Mouse (Mus musculus) MEL (cell line): ENCODE measurements around the gene Prdm16. TPM values are rescaled to one million over a fixed set of nuclear protein-coding genes. Genes with fewer than 3 reads are reported as not detected.

Source experiments
- DNase-seq: peaks from one replicate; pipeline ENCODE4 v3.0.0; 2011; ENCODE audit warnings: low read depth, low spot score
- H3K27ac ChIP-seq: 2 replicates; pipeline ENCODE4 v1.5.1; 2012; ENCODE audit warnings: low read depth, mild to moderate bottlenecking, control low read depth, low read length, moderate library complexity; ENCODE audit not compliant: control insufficient read depth
- H3K27me3 ChIP-seq, 2 experiments: fragments of 150-350 bp in 1 of 2; sonication (generic) in 1 of 2; 2 replicates each; pipeline ENCODE4 v1.6.1; 2012; ENCODE audit warnings: low read length in 2 of 2, mild to moderate bottlenecking in 2 of 2, improper control_type of control experiment in 1 of 2, moderate library complexity in 1 of 2; ENCODE audit not compliant: insufficient read depth in 2 of 2, control insufficient read depth in 1 of 2
- H3K36me3 ChIP-seq, 2 experiments: 2 replicates each; pipeline ENCODE4 v1.6.1; 2012 to 2014; ENCODE audit warnings: low read length in 2 of 2, improper control_type of control experiment in 1 of 2, inconsistent platforms in 1 of 2, mild to moderate bottlenecking in 1 of 2; ENCODE audit not compliant: insufficient read depth in 2 of 2, control insufficient read depth in 1 of 2
- H3K4me1 ChIP-seq, 2 experiments: fragments of 150-350 bp in 1 of 2; sonication (generic) in 1 of 2; 2 replicates each; pipeline ENCODE4 v1.6.1; 2012; ENCODE audit warnings: low read length in 2 of 2, improper control_type of control experiment in 1 of 2, mild to moderate bottlenecking in 1 of 2; ENCODE audit not compliant: insufficient read depth in 2 of 2, control insufficient read depth in 1 of 2
- H3K4me3 ChIP-seq, 2 experiments: fragments of 150-350 bp in 1 of 2; sonication (generic) in 1 of 2; 2 replicates each; pipeline ENCODE4 v1.5.1; 2012; ENCODE audit warnings: low read depth in 2 of 2, low read length in 2 of 2, mild to moderate bottlenecking in 2 of 2, moderate library complexity in 2 of 2, control low read depth in 1 of 2, improper control_type of control experiment in 1 of 2; ENCODE audit not compliant: control insufficient read depth in 1 of 2, insufficient read depth in 1 of 2
- H3K79me2 ChIP-seq: 2 replicates; pipeline ENCODE4 v1.6.1; 2012; ENCODE audit warnings: mild to moderate bottlenecking, low read length, moderate library complexity; ENCODE audit not compliant: control insufficient read depth, poor library complexity, insufficient read depth
- H3K9ac ChIP-seq: 2 replicates; pipeline ENCODE4 v1.6.1; 2012; ENCODE audit warnings: low read depth, mild to moderate bottlenecking, control low read depth, low read length, moderate library complexity; ENCODE audit not compliant: control insufficient read depth, poor library complexity, severe bottlenecking
- H3K9me3 ChIP-seq: fragments of 150-350 bp; sonication (generic); replicated peaks from 2 replicates; pipeline ENCODE4 v1.6.1; 2012; ENCODE audit warnings: mild to moderate bottlenecking, low read length, improper control_type of control experiment, moderate library complexity; ENCODE audit not compliant: insufficient read depth
- BHLHE40 ChIP-seq: IDR thresholded peaks from 2 replicates; pipeline ENCODE4 v1.6.1; 2012; ENCODE audit warnings: low read depth, mild to moderate bottlenecking, inconsistent platforms, low read length, improper control_type of control experiment, borderline replicate concordance
- CHD1 ChIP-seq: IDR thresholded peaks from 2 replicates; pipeline ENCODE4 v1.6.1; 2012; ENCODE audit warnings: low read depth, mild to moderate bottlenecking, inconsistent platforms, low read length, improper control_type of control experiment
- ELF1 ChIP-seq: IDR thresholded peaks from 2 replicates; pipeline ENCODE4 v1.6.1; 2014; ENCODE audit warnings: low read depth, mild to moderate bottlenecking, inconsistent platforms, low read length, improper control_type of control experiment, moderate library complexity
- GABPA ChIP-seq: IDR thresholded peaks from 2 replicates; pipeline ENCODE4 v1.6.1; 2012; ENCODE audit warnings: low read depth, mild to moderate bottlenecking, inconsistent platforms, low read length, improper control_type of control experiment, moderate library complexity
- JUND ChIP-seq: IDR thresholded peaks from 2 replicates; pipeline ENCODE4 v1.6.1; 2011; ENCODE audit warnings: low read depth, mild to moderate bottlenecking, improper control_type of control experiment, low read length
- MAX ChIP-seq: IDR thresholded peaks from 2 replicates; pipeline ENCODE4 v1.6.1; 2011; ENCODE audit warnings: low read length, improper control_type of control experiment
- MAZ ChIP-seq: IDR thresholded peaks from 2 replicates; pipeline ENCODE4 v1.6.1; 2012; ENCODE audit warnings: low read depth, mild to moderate bottlenecking, inconsistent platforms, low read length, improper control_type of control experiment
- MEF2A ChIP-seq: IDR thresholded peaks from 2 replicates; pipeline ENCODE4 v1.6.1; 2014; ENCODE audit warnings: low read depth, mild to moderate bottlenecking, inconsistent platforms, low read length, improper control_type of control experiment; ENCODE audit not compliant: poor library complexity, insufficient replicate concordance, severe bottlenecking; ENCODE audit errors: extremely low read depth
- MYC ChIP-seq: IDR thresholded peaks from 2 replicates; pipeline ENCODE4 v1.6.1; 2011; ENCODE audit warnings: low read depth, mild to moderate bottlenecking, low read length, improper control_type of control experiment, moderate library complexity
- NELFE ChIP-seq: IDR thresholded peaks from 2 replicates; pipeline ENCODE4 v1.6.1; 2011; ENCODE audit warnings: low read depth, low read length, improper control_type of control experiment
- POLR2A ChIP-seq, 2 experiments: IDR thresholded peaks; 2 replicates each; pipeline ENCODE4 v1.6.1; 2011 to 2012; ENCODE audit warnings: low read length in 2 of 2, mild to moderate bottlenecking in 2 of 2, control low read depth in 1 of 2, improper control_type of control experiment in 1 of 2, low read depth in 1 of 2, moderate library complexity in 1 of 2; ENCODE audit not compliant: control insufficient read depth in 1 of 2, insufficient read depth in 1 of 2, poor library complexity in 1 of 2
- POLR2AphosphoS2 ChIP-seq: IDR thresholded peaks from 2 replicates; pipeline ENCODE4 v1.6.1; 2011; ENCODE audit warnings: low read length, improper control_type of control experiment
- POLR2AphosphoS5 ChIP-seq: IDR thresholded peaks from 2 replicates; pipeline ENCODE4 v1.6.1; 2012; ENCODE audit warnings: low read depth, borderline replicate concordance, mild to moderate bottlenecking, inconsistent platforms, low read length, moderate library complexity, mixed read lengths
- RAD21 ChIP-seq: IDR thresholded peaks from 2 replicates; pipeline ENCODE4 v1.6.1; 2011; ENCODE audit warnings: mild to moderate bottlenecking, low read depth, low read length, improper control_type of control experiment
- RCOR1 ChIP-seq: IDR thresholded peaks from 2 replicates; pipeline ENCODE4 v1.6.1; 2012; ENCODE audit warnings: low read depth, mild to moderate bottlenecking, inconsistent platforms, low read length, improper control_type of control experiment
- SMC3 ChIP-seq: IDR thresholded peaks from 2 replicates; pipeline ENCODE4 v1.6.1; 2011; ENCODE audit warnings: low read depth, low read length, improper control_type of control experiment
- UBTF ChIP-seq: IDR thresholded peaks from 2 replicates; pipeline ENCODE4 v1.6.1; 2012; ENCODE audit warnings: low read depth, mild to moderate bottlenecking, inconsistent platforms, low read length, improper control_type of control experiment, moderate library complexity, borderline replicate concordance; ENCODE audit not compliant: insufficient read depth
- USF1 ChIP-seq: IDR thresholded peaks from 2 replicates; pipeline ENCODE4 v1.6.1; 2014; ENCODE audit warnings: low read depth, mild to moderate bottlenecking, inconsistent platforms, low read length, improper control_type of control experiment, moderate library complexity
- USF2 ChIP-seq, 2 experiments: IDR thresholded peaks; 2 replicates each; pipeline ENCODE4 v1.6.1; 2011 to 2012; ENCODE audit warnings: improper control_type of control experiment in 2 of 2, low read length in 2 of 2, borderline replicate concordance in 1 of 2, inconsistent platforms in 1 of 2, low read depth in 1 of 2, mild to moderate bottlenecking in 1 of 2; ENCODE audit not compliant: insufficient read depth in 1 of 2
- ZC3H11A ChIP-seq: IDR thresholded peaks from 2 replicates; pipeline ENCODE4 v1.6.1; 2012; ENCODE audit warnings: low read depth, mild to moderate bottlenecking, inconsistent platforms, low read length, improper control_type of control experiment
- ZMIZ1 ChIP-seq: IDR thresholded peaks from 2 replicates; pipeline ENCODE4 v1.6.1; 2012; ENCODE audit warnings: low read depth, mild to moderate bottlenecking, inconsistent platforms, low read length, improper control_type of control experiment, moderate library complexity
- polyA plus RNA-seq, 2 experiments: library from polyadenylated mRNA; stranded (reverse) in 1 of 2; unstranded in 1 of 2; fragments of >175 nt in 1 of 2; fragments of >200 nt in 1 of 2; gene quantifications; 2 replicates each; pipeline versions ENCODE4 v1.2.1 to v1.2.4; 2012; ENCODE audit warnings: low replicate concordance in 2 of 2, low read depth in 1 of 2; ENCODE audit not compliant: insufficient read length in 2 of 2, insufficient read depth in 1 of 2, missing spikeins in 1 of 2
- total RNA-seq: library from RNA; depleted of rRNA; stranded (reverse); fragments of 300-350 nt; gene quantifications from 2 replicates; pipeline ENCODE4 v1.2.3, GENCODE M21; 2012

The Prdm16 gene
- total and polyA plus RNA-seq, 3 experiments, result not detected

GRCm38 (mm10) chr4:154503260-154503829 lies 133.3 kb downstream of the Prdm16 start:
- no peaks in the 10 kb centered on the region for H3K36me3 ChIP-seq
- H3K27me3 ChIP-seq, result no peaks in the 10 kb centered on the region
- H3K27ac ChIP-seq, result no peak overlapping the region
- no peak for DNase-seq
- no peak for TF ChIP-seq MYC
- no peak for TF ChIP-seq NELFE
- no peak for TF ChIP-seq GABPA
- TF ChIP-seq MAZ, result no peak
- no peak for TF ChIP-seq JUND
- no peak for TF ChIP-seq MAX
- TF ChIP-seq POLR2AphosphoS2, result no peak
- no peaks in the 10 kb centered on the region for H3K4me1 ChIP-seq
- no peaks in the 10 kb centered on the region for H3K9me3 ChIP-seq
- H3K79me2 ChIP-seq, result no peaks in the 10 kb centered on the region
- H3K9ac ChIP-seq, result no peak overlapping the region
- H3K4me3 ChIP-seq, result no peak overlapping the region

- TF ChIP-seq GABPA (no peak), UBTF (no peak), JUND (no peak), MAX (no peak), ELF1 (no peak)
- no peaks in the 10 kb centered on the region for H3K36me3 ChIP-seq
- no peak overlapping the region for H3K9ac ChIP-seq
- H3K27ac ChIP-seq, result no peak overlapping the region
- DNase-seq, result no peak
- H3K4me3 ChIP-seq, result no peak overlapping the region
- H3K4me1 ChIP-seq, result no peaks in the 10 kb centered on the region
- H3K79me2 ChIP-seq, result no peaks in the 10 kb centered on the region
- no peaks in the 10 kb centered on the region for H3K27me3 ChIP-seq
- no peaks in the 10 kb centered on the region for H3K9me3 ChIP-seq
Observed at GRCm38 (mm10) chr4:154502403-154503000, 134.2 kb downstream of the Prdm16 start.

- no peak overlapping the region for H3K9ac ChIP-seq
- H3K79me2 ChIP-seq, result no peaks in the 10 kb centered on the region
- H3K4me1 ChIP-seq, result no peaks in the 10 kb centered on the region
- no peak for TF ChIP-seq RCOR1
- TF ChIP-seq MYC, result no peak
- no peak for TF ChIP-seq RAD21
- no peak for TF ChIP-seq USF1
- no peak for TF ChIP-seq GABPA
- no peak for TF ChIP-seq BHLHE40
- TF ChIP-seq UBTF, result no peak
- no peak for TF ChIP-seq CHD1
- no peak for TF ChIP-seq ZC3H11A
- TF ChIP-seq POLR2A (IDR thresholded peaks at IDR 0.05; ENCODE audit: control insufficient read depth in 1 of 2, insufficient read depth in 1 of 2, low read depth in 1 of 2, low read length in 2 of 2, poor library complexity in 1 of 2), result no peak
- TF ChIP-seq MEF2A, result no peak
- TF ChIP-seq USF2 (IDR thresholded peaks at IDR 0.05; ENCODE audit: borderline replicate concordance in 1 of 2, insufficient read depth in 1 of 2, low read depth in 1 of 2, low read length in 2 of 2), result no peak
- TF ChIP-seq POLR2AphosphoS5, result no peak
- no peak for TF ChIP-seq ZMIZ1
- TF ChIP-seq NELFE, result no peak
- TF ChIP-seq SMC3, result no peak
- TF ChIP-seq, all 39 proteins: peak for 0
- no peaks in the 10 kb centered on the region for H3K36me3 ChIP-seq
- no peak for DNase-seq
- no peak overlapping the region for H3K27ac ChIP-seq
- H3K4me3 ChIP-seq, result no peak overlapping the region
- H3K9me3 ChIP-seq, result no peaks in the 10 kb centered on the region
- no peaks in the 10 kb centered on the region for H3K27me3 ChIP-seq
Observed at GRCm38 (mm10) chr4:154500695-154501094, 136.0 kb downstream of the Prdm16 start.
